Mouse (Mus musculus): ENCODE data around the gene Slc1a5.

DNA sequence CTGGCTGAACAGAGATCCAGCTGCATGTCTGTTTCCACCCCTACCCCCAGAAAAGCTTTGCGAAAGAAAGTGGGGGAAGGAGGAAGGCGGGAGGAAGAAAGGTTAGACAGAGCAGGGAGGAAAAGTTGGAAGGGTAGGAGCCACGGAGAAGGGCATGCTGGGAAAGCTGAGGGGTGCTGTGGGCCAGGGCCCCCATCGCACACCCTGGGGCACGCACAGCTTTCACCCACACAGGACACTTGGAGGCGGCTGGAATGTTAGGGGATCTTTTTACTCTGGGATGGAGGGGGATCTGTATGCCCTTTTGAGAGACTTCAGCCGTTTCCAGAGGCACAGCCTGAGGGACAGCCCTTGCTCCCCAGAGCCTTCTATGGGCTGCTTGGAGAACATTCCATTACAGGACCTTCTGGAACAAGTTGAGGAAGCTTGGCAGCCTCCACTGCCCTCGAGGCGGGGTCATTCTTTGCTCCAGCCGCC is 20.1 kb upstream of the Slc1a5 start:
- TF ChIP-seq CTCF (conservative IDR thresholded peaks at IDR 0.05 in 1 of 2, IDR thresholded peaks at IDR 0.05 in 1 of 2; ENCODE audit: low read depth in 2 of 2, low read length in 2 of 2) (no peak), ZKSCAN1 (IDR thresholded peaks at IDR 0.05; ENCODE audit: borderline replicate concordance, low read depth, low read length) (no peak), CHD1 (IDR thresholded peaks at IDR 0.05; ENCODE audit: low read depth, low read length) (no peak), TBP (conservative IDR thresholded peaks at IDR 0.05; ENCODE audit: low read depth, low read length) (no peak), CHD2 (IDR thresholded peaks at IDR 0.05; ENCODE audit: low read length) (no peak), MAFK (IDR thresholded peaks at IDR 0.05; ENCODE audit: insufficient replicate concordance, low read length) (no peak), MAX (IDR thresholded peaks at IDR 0.05; ENCODE audit: low read length) (no peak), BHLHE40 (IDR thresholded peaks at IDR 0.05; ENCODE audit: low read depth, low read length) (no peak), E2F4 (IDR thresholded peaks at IDR 0.05; ENCODE audit: insufficient replicate concordance, low read depth, low read length) (no peak), ZMIZ1 (IDR thresholded peaks at IDR 0.05; ENCODE audit: low read depth, low read length) (no peak)
